Mouse (Mus musculus) neural tube, embryonic 13.5 days (tissue): ENCODE results near the gene Frmd4b. TPM values are rescaled to one million over a fixed set of nuclear protein-coding genes. Genes with fewer than 3 reads are reported as not detected.

Experiments used
- ATAC-seq: fragments of 200-750 bp; cut with Nextera tagmentation; 2 replicates; pipeline ENCODE4 v1.8.0; 2017; ENCODE audit warnings: low read depth, mild to moderate bottlenecking, moderate TSS enrichment, moderate library complexity
- H3K27ac ChIP-seq: fragments of 300-500 bp; sonication (generic); replicated peaks from 2 replicates; pipeline ENCODE4 v1.5.1; 2015; ENCODE audit warnings: moderate library complexity, mild to moderate bottlenecking, inconsistent platforms
- H3K27me3 ChIP-seq: fragments of 300-500 bp; sonication (generic); 2 replicates; pipeline ENCODE4 v1.6.1; 2015; ENCODE audit warnings: mild to moderate bottlenecking, inconsistent platforms
- H3K36me3 ChIP-seq: fragments of 300-500 bp; sonication (generic); 2 replicates; pipeline ENCODE4 v1.6.1; 2015; ENCODE audit warnings: mild to moderate bottlenecking, inconsistent platforms
- H3K4me1 ChIP-seq: fragments of 300-500 bp; sonication (generic); replicated peaks from 2 replicates; pipeline ENCODE4 v1.6.1; 2015; ENCODE audit warnings: inconsistent platforms
- H3K4me2 ChIP-seq: fragments of 300-500 bp; sonication (generic); 2 replicates; pipeline ENCODE4 v1.6.1; 2015; ENCODE audit warnings: inconsistent platforms, mild to moderate bottlenecking, moderate library complexity
- H3K4me3 ChIP-seq: fragments of 300-500 bp; sonication (generic); 2 replicates; pipeline ENCODE4 v1.5.1; 2015; ENCODE audit warnings: mild to moderate bottlenecking, inconsistent platforms
- H3K9ac ChIP-seq: fragments of 300-500 bp; sonication (generic); 2 replicates; pipeline ENCODE4 v1.6.1; 2015; ENCODE audit warnings: moderate library complexity, mild to moderate bottlenecking, inconsistent platforms
- H3K9me3 ChIP-seq: fragments of 300-500 bp; sonication (generic); 2 replicates; pipeline ENCODE4 v1.6.1; 2016; ENCODE audit warnings: inconsistent platforms
- WGBS: fragments of 180-500 bp; shearing (Covaris S2); methylation state at CpG from one replicate; pipeline ENCODE4 v1.1.7; 2015; 5-methylcytosine and 5-hydroxymethylcytosine counted together
- polyA plus RNA-seq: library from polyadenylated mRNA; unstranded; fragments of >200 nt; fragmentation: Nextera tagmentation; extraction: Ambion mirVana; gene quantifications from 2 replicates; pipeline ENCODE4 v1.2.1, GENCODE M21; 2015

The Frmd4b gene
- polyA plus RNA-seq, 1 experiment from 2014 or later, result 30.9 TPM

- no peak overlapping the region for H3K27ac ChIP-seq
- no peak overlapping the region for H3K4me3 ChIP-seq
- no peaks in the 10 kb centered on the region for H3K9me3 ChIP-seq
- peaks cover 10% of the 10 kb centered on the region; the same call in 1 of the 2 replicates for H3K4me1 ChIP-seq
- H3K27me3 ChIP-seq, result no peaks in the 10 kb centered on the region
- no peak overlapping the region for H3K9ac ChIP-seq
- WGBS, result 79% methylated on average over 3 of the region's 3 CpGs
- peaks cover 68% of the 10 kb centered on the region for H3K36me3 ChIP-seq
- no peak for ATAC-seq
- no peak overlapping the region for H3K4me2 ChIP-seq
Measured at GRCm38 (mm10) chr6:97290687-97291086, 326.7 kb downstream of the Frmd4b start.

- Histone ChIP-seq H3K9me3 (no peaks in the 10 kb centered on the region), H3K27ac (no peak overlapping the region), H3K4me2 (no peak overlapping the region), H3K27me3 (no peaks in the 10 kb centered on the region), H3K4me1 (peaks cover 10% of the 10 kb centered on the region; the same call in 1 of the 2 replicates), H3K9ac (no peak overlapping the region), H3K36me3 (peaks cover 59% of the 10 kb centered on the region), H3K4me3 (no peak overlapping the region)
- 94% methylated on average over 4 of the region's 4 CpGs for WGBS
- no peak for ATAC-seq
Measured at GRCm38 (mm10) chr6:97289838-97290237, 327.5 kb downstream of the Frmd4b start.

- no peak overlapping the region for H3K4me3 ChIP-seq
- H3K4me1 ChIP-seq, result peaks cover 10% of the 10 kb centered on the region; the same call in 1 of the 2 replicates
- H3K36me3 ChIP-seq, result peaks cover 54% of the 10 kb centered on the region
- H3K4me2 ChIP-seq, result no peak overlapping the region
- no peak overlapping the region for H3K27ac ChIP-seq
- no peaks in the 10 kb centered on the region for H3K9me3 ChIP-seq
- no peak for ATAC-seq
- 73% methylated on average over 10 of the region's 10 CpGs for WGBS
- no peak overlapping the region for H3K9ac ChIP-seq
- no peaks in the 10 kb centered on the region for H3K27me3 ChIP-seq
Measured at GRCm38 (mm10) chr6:97289316-97289820, 328.0 kb downstream of the Frmd4b start.

- Histone ChIP-seq H3K9ac (no peak overlapping the region), H3K4me3 (no peak overlapping the region), H3K4me2 (no peak overlapping the region), H3K27me3 (no peaks in the 10 kb centered on the region), H3K36me3 (peaks cover 48% of the 10 kb centered on the region), H3K9me3 (no peaks in the 10 kb centered on the region), H3K4me1 (peaks cover 10% of the 10 kb centered on the region; the same call in 1 of the 2 replicates), H3K27ac (no peak overlapping the region)
- no peak for ATAC-seq
- WGBS, result 70% methylated on average over 19 of the region's 19 CpGs
Measured at GRCm38 (mm10) chr6:97288047-97288855, 329.1 kb downstream of the Frmd4b start.

GRCm38 (mm10) chr6:97286332-97286731 is 331.0 kb downstream of the Frmd4b start:
- no peak for ATAC-seq
- H3K4me1 ChIP-seq, result peaks cover 5% of the 10 kb centered on the region; the same call in 1 of the 2 replicates
- no peaks in the 10 kb centered on the region for H3K9me3 ChIP-seq
- H3K9ac ChIP-seq, result no peak overlapping the region
- peaks cover 31% of the 10 kb centered on the region for H3K36me3 ChIP-seq
- H3K4me2 ChIP-seq, result no peak overlapping the region
- WGBS, result 90% methylated on average over 5 of the region's 5 CpGs
- H3K27me3 ChIP-seq, result no peaks in the 10 kb centered on the region
- no peak overlapping the region for H3K27ac ChIP-seq
- H3K4me3 ChIP-seq, result no peak overlapping the region

GRCm38 (mm10) chr6:97283676-97284075 is 333.7 kb downstream of the Frmd4b start:
- Histone ChIP-seq H3K9me3 (no peaks in the 10 kb centered on the region), H3K36me3 (peaks cover 23% of the 10 kb centered on the region), H3K27ac (no peak overlapping the region), H3K4me3 (no peak overlapping the region), H3K9ac (no peak overlapping the region), H3K4me2 (no peak overlapping the region), H3K27me3 (no peaks in the 10 kb centered on the region), H3K4me1 (peaks cover 4% of the 10 kb centered on the region; the same call in 1 of the 2 replicates)
- no peak for ATAC-seq
- 96% methylated on average over 1 of the region's 1 CpGs for WGBS

GRCm38 (mm10) chr6:97278878-97279277 is 338.5 kb downstream of the Frmd4b start:
- Histone ChIP-seq H3K4me3 (no peak overlapping the region), H3K9me3 (no peaks in the 10 kb centered on the region), H3K27me3 (no peaks in the 10 kb centered on the region), H3K27ac (no peak overlapping the region), H3K9ac (no peak overlapping the region), H3K4me1 (peaks cover 31% of the 10 kb centered on the region), H3K4me2 (no peak overlapping the region), H3K36me3 (0 out of 2 replicates have a peak, but pooled peaks cover under 1% of the 10 kb centered on the region)
- ATAC-seq, result no peak
- WGBS, result 54% methylated on average over 6 of the region's 6 CpGs

GRCm38 (mm10) chr6:97278014-97278787 is 339.1 kb downstream of the Frmd4b start:
- Histone ChIP-seq H3K9me3 (no peaks in the 10 kb centered on the region), H3K4me1 (peaks cover 31% of the 10 kb centered on the region), H3K27me3 (no peaks in the 10 kb centered on the region), H3K27ac (no peak overlapping the region), H3K9ac (peak overlapping the region; percentile 47), H3K4me2 (peak overlapping the region; percentile 55), H3K4me3 (peak overlapping the region; percentile 19), H3K36me3 (no peaks in the 10 kb centered on the region)
- ATAC-seq, result peak; percentile 48
- 4% methylated on average over 19 of the region's 19 CpGs for WGBS

GRCm38 (mm10) chr6:97276890-97277497 is 340.3 kb downstream of the Frmd4b start:
- peaks cover 31% of the 10 kb centered on the region for H3K4me1 ChIP-seq
- H3K27ac ChIP-seq, result peak overlapping the region; percentile 76
- H3K4me3 ChIP-seq, result no peak overlapping the region
- no peak for ATAC-seq
- H3K36me3 ChIP-seq, result no peaks in the 10 kb centered on the region
- H3K27me3 ChIP-seq, result no peaks in the 10 kb centered on the region
- WGBS, result 59% methylated on average over 5 of the region's 5 CpGs
- H3K9me3 ChIP-seq, result no peaks in the 10 kb centered on the region
- no peak overlapping the region for H3K9ac ChIP-seq
- no peak overlapping the region for H3K4me2 ChIP-seq

GRCm38 (mm10) chr6:97276366-97276765 is 341.0 kb downstream of the Frmd4b start:
- Histone ChIP-seq H3K27ac (peak overlapping the region; percentile 76), H3K36me3 (no peaks in the 10 kb centered on the region), H3K9me3 (no peaks in the 10 kb centered on the region), H3K4me1 (peaks cover 31% of the 10 kb centered on the region), H3K27me3 (no peaks in the 10 kb centered on the region), H3K9ac (no peak overlapping the region), H3K4me3 (no peak overlapping the region), H3K4me2 (peak overlapping the region; percentile 31)
- peak; percentile 70 for ATAC-seq
- WGBS, result 14% methylated on average over 4 of the region's 4 CpGs

- Histone ChIP-seq H3K36me3 (no peaks in the 10 kb centered on the region), H3K4me2 (peak overlapping the region; percentile 31), H3K4me3 (no peak overlapping the region), H3K27me3 (no peaks in the 10 kb centered on the region), H3K9ac (no peak overlapping the region), H3K4me1 (peaks cover 31% of the 10 kb centered on the region), H3K27ac (peak overlapping the region; percentile 76), H3K9me3 (no peaks in the 10 kb centered on the region)
- 49% methylated on average over 4 of the region's 4 CpGs for WGBS
- ATAC-seq, result peak; percentile 69
Measured at GRCm38 (mm10) chr6:97275760-97276159, 341.6 kb downstream of the Frmd4b start.

GRCm38 (mm10) chr6:97273777-97274176 is 343.6 kb downstream of the Frmd4b start:
- no peak overlapping the region for H3K4me2 ChIP-seq

More at GRCm38 (mm10) chr6:97273777-97274176, 343.6 kb downstream of the Frmd4b start:
- no peak for ATAC-seq
- no peaks in the 10 kb centered on the region for H3K9me3 ChIP-seq
- no peak overlapping the region for H3K4me3 ChIP-seq
- H3K27me3 ChIP-seq, result no peaks in the 10 kb centered on the region
- no peaks in the 10 kb centered on the region for H3K36me3 ChIP-seq
- H3K4me1 ChIP-seq, result peaks cover 28% of the 10 kb centered on the region
- H3K9ac ChIP-seq, result no peak overlapping the region
- WGBS, result 86% methylated on average over 3 of the region's 3 CpGs
- no peak overlapping the region for H3K27ac ChIP-seq
